Mouse (Mus musculus) G1E (cell line): ENCODE data around the gene Vps37c.

Experiments used
- CTCF ChIP-seq: IDR thresholded peaks from 2 replicates; pipeline ENCODE4 v1.5.1; 2012; ENCODE audit warnings: low read depth, low read length, inconsistent platforms, mixed read lengths
- GATA1 ChIP-seq: IDR thresholded peaks from 2 replicates; pipeline ENCODE4 v1.6.1; 2012; ENCODE audit warnings: borderline replicate concordance, low read length, inconsistent platforms, mixed read lengths
- GATA2 ChIP-seq: IDR thresholded peaks from 2 replicates; pipeline ENCODE4 v1.6.1; 2012; ENCODE audit warnings: low read depth, low read length, inconsistent platforms, borderline replicate concordance
- POLR2AphosphoS5 ChIP-seq: IDR thresholded peaks from 2 replicates; pipeline ENCODE4 v1.6.1; 2012; ENCODE audit warnings: low read depth, low read length, inconsistent platforms; ENCODE audit not compliant: insufficient replicate concordance

GRCm38 (mm10) chr19:10691660-10692059 is 3.1 kb downstream of the Vps37c start:
- no peak for TF ChIP-seq GATA2
- no peak for TF ChIP-seq CTCF
- TF ChIP-seq GATA1, result no peak
- no peak for TF ChIP-seq POLR2AphosphoS5
